Mouse (Mus musculus): Measurements from ENCODE around the gene Mid2.
"Not testable (repeated sequence)": the region's sequence is repeated elsewhere in the genome, so short reads cannot be mapped to it uniquely, and the experiment has no call there.

Gene Mid2

DNA sequence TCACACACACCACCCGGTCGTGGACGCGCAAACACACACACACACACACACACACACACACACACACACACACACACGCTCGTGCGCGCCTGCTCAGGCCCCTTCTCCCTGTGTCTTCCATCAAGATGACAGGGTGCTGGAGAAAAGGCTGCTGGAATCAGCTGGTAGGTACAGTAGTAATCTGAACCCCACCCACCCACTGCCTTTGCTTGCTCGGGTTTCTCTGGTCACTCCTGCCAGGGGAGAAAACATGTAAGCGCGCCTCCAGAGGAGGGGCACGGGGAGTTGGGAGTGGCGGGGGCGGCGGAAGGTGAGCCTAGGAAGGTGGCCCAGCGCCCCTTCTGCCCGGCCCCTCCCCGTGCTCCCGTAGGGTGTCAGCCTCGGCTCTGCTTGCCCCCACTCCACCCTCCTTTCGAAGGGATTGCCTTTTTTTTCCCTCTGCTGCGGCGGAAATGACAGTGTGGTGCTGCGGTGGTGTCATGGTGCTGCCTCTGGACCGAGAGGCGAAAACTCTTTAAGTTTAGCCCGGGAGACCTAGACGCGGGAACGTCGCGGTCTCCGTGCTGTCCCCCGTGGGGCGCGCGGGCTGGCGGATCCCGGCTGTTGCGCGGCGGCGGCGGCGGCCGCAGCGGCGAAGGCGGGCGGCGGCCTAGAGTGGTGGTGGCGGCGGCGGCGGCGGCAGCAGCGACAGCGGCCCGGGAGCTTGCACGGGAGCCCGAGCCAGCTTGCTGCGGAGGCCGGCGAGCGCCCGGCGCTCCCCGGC lies at the start of gene Mid2:
Gene Mid2, plus strand, starts transcription at position 121 of the 763 bp plus-strand sequence.
- in situ Hi-C loops (cut with MboI; ENCODE audit: unreplicated experiment in 2 of 2) = no loop called here

DNA sequence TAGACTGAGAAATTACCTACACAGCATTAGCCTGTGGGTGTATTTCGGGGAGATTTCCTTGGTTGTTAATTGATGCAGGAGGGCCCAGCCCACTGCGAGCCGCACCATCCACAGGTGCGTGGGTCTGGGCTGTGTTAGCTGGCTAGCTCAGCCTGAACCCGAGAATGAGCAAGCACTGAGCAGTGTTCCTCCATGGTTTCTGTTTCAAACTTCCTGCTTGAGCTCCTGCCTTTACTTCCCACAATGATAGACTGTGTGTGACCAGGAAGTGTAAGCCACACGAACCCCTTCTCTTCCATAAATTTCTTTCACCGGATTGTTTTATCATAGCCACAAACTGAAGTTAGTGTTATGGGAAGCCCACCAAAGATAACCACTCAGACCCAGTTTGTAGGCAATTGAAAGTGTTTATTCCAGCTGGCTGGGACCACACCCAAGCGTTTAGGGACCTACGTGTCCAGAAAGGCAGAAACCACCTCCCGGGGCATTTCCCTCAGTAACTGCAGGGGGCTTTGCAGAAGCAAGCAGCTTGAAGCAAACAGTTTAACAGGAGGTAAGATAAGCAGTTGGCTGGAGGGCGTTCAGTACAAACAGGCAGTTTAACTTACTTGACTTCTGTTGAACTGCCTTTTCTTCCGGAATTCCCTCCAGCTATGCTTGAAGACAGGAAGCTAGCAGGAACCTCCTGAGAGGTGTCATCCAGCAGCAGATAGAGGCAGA lies 39.4 kb upstream of the Mid2 start:
- in situ Hi-C loops (cut with MboI; ENCODE audit: unreplicated experiment in 2 of 2) = loop anchor here in 1 of 2 experiments (25.0 kb wide), 2 partner anchors 212 to 838 kb away; partner anchors contain the start of gene Ripply1

- in situ Hi-C loops (cut with MboI; ENCODE audit: unreplicated experiment in 2 of 2) = no loop called here
Observed at GRCm38 (mm10) chrX:140638028-140638427, 26.4 kb upstream of the Mid2 start.

GRCm38 (mm10) chrX:140639592-140639991 lies 24.8 kb upstream of the Mid2 start:
- in situ Hi-C loops (cut with MboI; ENCODE audit: unreplicated experiment in 2 of 2) = no loop called here

DNA sequence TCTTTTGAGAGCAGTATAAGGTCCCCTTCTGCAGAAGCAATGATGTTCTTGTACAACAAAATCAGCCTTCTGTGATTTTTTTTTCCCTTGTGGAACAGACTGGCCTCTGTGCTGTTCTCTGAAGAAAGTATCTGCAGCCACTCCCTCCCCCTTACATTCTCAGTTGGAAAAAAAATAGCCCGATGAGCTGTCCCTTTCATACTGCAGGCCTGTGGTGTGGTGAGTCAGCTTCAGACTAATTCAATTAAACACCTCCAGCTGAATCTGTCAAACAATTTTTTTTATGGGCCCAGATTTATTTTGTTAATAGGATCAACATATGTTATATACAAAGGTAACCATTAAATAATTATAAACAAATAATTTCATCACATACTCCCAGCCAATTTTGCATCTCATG lies 3.7 kb upstream of the Mid2 start:
- in situ Hi-C loops (cut with MboI; ENCODE audit: unreplicated experiment in 2 of 2) = no loop called here

- in situ Hi-C loops (cut with MboI; ENCODE audit: unreplicated experiment in 2 of 2) = no loop called here
Observed at GRCm38 (mm10) chrX:140663516-140663915, 883 bp upstream of the Mid2 start.

GRCm38 (mm10) chrX:140665242-140665810 lies 927 bp downstream of the Mid2 start:
- in situ Hi-C loops (cut with MboI; ENCODE audit: unreplicated experiment in 2 of 2) = no loop called here

DNA sequence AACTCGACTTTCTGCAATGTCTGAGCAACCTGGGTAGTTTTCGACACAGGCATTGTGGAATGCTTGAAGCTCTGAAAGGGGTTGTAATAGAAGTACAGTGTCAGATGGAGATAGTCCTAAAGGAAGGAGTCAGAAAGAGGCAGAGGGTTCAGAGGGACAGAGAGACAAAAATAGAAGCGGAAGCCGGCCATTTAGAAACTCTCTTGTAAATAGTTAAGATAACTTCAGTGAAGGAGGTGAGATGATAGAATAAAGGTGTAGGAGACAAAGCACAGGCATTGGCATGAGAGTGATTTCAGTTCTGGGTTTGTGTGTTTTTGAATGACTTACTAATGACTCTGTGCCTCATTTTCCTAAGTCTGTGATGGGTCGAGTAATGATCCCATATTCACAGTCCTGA lies 11.0 kb downstream of the Mid2 start:
- in situ Hi-C loops (cut with MboI; ENCODE audit: unreplicated experiment in 2 of 2) = no loop called here

GRCm38 (mm10) chrX:140688335-140688734 lies 23.9 kb downstream of the Mid2 start:
- in situ Hi-C loops (cut with MboI; ENCODE audit: unreplicated experiment in 2 of 2) = no loop called here

DNA sequence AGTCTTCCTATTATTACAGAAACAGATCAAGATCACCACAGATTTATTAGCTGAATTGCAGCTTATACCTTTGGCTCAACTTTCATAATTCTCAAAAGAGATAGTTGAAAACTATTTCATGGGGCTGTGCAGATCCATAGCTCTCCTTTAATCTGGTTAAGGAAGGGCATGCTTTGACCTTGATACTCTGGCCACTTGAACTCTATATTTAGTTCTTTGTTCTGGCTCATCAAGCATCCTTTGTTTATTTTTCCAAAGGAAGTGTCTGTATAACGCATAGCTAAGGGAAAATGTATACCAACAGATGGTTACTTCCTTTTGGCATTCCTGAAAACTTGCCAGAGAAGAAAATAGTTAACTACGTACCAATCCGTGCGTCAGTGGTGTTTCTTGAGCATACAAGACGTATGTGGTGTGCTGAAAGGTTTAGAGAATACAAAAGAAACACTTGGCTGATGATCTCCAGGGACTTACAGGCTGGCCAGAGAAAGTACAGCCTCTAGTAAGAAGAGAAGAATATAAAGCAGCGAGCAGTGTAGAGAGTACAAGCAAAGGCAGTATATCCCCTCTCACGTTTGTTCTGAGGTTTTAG lies 33.6 kb downstream of the Mid2 start:
- in situ Hi-C loops (cut with MboI; ENCODE audit: unreplicated experiment in 2 of 2) = not testable (repeated sequence)

DNA sequence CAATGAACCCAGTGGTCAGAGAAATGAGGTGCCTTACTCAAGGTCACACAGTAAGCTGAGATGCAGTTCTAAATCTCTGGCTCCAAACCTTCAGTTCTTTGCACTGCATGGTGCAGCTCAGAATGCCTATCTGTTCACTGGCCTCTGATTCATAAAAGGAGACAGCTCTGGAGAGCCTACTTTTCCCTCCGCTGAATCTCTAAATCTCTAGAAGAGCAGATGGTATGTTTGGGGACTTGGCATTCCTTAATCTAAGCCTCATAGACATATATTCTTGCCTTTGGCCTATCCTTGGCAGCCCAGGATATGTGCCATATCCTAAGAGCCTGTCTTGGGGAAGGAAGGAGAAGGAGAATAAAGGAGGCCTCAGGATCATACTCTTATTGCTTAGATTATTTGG lies 38.8 kb downstream of the Mid2 start:
- in situ Hi-C loops (cut with MboI; ENCODE audit: unreplicated experiment in 2 of 2) = loop anchor here in 1 of 2 experiments (25.0 kb wide), 1 partner anchor 1291 kb away; no protein-coding TSS in a partner anchor

DNA sequence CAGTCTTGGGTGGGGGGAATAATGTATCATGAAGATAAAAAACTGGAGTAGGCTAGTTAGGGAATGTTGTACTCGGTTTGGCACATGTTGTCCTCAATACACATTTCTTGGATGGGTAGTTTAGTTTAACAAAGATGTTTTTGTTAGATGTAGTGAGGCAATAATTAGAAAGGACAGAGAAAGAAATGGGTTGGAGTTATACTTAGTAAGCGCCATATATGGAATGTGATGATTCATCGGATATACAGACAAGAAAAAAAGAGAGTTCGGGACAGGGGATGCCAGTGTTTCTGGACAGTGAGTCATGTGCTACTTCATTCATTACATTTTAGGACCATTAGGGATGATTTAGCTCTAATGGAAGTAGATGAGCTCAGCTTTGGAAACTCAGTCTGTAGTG lies 41.7 kb downstream of the Mid2 start:
- in situ Hi-C loops (cut with MboI; ENCODE audit: unreplicated experiment in 2 of 2) = loop anchor here in 1 of 2 experiments (25.0 kb wide), 1 partner anchor 1294 kb away; no protein-coding TSS in a partner anchor

GRCm38 (mm10) chrX:140722400-140722799 lies 58.0 kb downstream of the Mid2 start:
- in situ Hi-C loops (cut with MboI; ENCODE audit: unreplicated experiment in 2 of 2) = loop anchor here (5.0 to 25.0 kb wide), 4 partner anchors 108 to 1310 kb away; no protein-coding TSS in a partner anchor

DNA sequence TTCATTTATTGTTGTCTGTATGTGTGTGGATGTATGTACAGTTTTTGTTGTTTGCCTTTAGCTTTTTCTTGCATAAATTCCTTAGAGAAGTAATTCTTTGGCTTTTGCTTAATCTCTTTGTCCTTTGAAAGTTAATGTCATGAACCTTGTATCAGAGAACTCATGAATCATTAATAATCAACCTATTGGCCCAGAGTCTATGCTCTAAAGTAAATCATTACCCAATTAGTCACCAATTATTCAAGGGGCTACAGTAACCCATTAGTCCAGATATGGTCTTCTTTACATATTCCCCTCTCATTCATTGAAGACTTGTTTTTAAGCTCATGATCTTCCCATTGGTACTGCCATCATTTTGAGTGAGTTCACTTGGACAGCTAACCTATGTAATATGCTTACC lies 74.6 kb downstream of the Mid2 start:
- in situ Hi-C loops (cut with MboI; ENCODE audit: unreplicated experiment in 2 of 2) = loop anchor here in 1 of 2 experiments (25.0 kb wide), 1 partner anchor 952 kb away; the partner anchor contains the start of gene Ripply1

DNA sequence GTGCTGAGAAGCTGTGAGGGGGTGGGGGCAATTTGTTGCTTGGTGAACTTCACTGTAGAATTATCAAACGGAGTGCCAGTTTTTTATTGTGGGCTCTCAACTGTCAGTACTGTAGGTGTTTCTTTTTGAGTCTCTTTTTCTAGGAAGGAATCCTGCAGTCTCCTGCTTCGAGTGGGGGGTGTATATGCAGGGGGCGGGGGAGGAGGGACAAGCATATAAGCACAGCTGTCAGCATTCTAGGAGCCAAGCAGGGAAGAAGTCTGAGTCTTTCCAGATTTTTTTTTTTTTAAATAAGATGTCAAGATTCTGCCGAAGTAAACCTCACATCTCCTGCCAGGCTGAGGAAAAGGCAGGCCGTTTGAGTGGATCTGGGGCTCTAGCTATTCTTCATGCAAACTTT lies 78.8 kb downstream of the Mid2 start:
- in situ Hi-C loops (cut with MboI; ENCODE audit: unreplicated experiment in 2 of 2) = loop anchor here in 1 of 2 experiments (25.0 kb wide), 1 partner anchor 956 kb away; the partner anchor contains the start of gene Ripply1

- in situ Hi-C loops (cut with MboI; ENCODE audit: unreplicated experiment in 2 of 2) = no loop called here
Observed at GRCm38 (mm10) chrX:140769794-140770193, 105.4 kb downstream of the Mid2 start.

DNA sequence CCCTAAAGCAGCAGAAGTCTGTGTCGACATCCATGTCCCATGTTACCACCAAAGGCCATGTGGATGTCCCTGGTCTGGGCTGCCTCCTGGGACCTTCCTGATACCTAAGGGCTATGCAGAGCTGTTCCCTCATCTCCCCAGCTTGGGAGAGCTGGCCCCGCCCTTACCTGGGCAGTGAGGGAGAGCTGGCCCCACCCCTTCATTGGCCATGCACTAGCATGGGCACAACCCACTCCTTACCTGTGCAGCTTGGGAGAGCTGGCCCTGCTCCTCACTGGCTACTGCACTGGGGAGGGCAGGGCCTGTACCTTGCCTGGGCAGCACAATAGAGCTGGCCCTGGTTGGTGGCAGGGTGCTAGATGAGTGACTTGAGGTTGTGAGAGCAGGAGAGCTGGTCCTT lies 140.9 kb downstream of the Mid2 start:
- in situ Hi-C loops (cut with MboI; ENCODE audit: unreplicated experiment in 2 of 2) = no loop called here

GRCm38 (mm10) chrX:140813312-140814006 lies 149.1 kb downstream of the Mid2 start, which contains the start of gene Tex13b:
Gene Tex13b, minus strand, starts transcription at chrX:140813433.
- in situ Hi-C loops (cut with MboI; ENCODE audit: unreplicated experiment in 2 of 2) = no loop called here

All from v-Abl transformed pro-B cells (cell line).